8 mouse cellular contexts compared by ENCODE assay signal in the genomic region with DNA sequence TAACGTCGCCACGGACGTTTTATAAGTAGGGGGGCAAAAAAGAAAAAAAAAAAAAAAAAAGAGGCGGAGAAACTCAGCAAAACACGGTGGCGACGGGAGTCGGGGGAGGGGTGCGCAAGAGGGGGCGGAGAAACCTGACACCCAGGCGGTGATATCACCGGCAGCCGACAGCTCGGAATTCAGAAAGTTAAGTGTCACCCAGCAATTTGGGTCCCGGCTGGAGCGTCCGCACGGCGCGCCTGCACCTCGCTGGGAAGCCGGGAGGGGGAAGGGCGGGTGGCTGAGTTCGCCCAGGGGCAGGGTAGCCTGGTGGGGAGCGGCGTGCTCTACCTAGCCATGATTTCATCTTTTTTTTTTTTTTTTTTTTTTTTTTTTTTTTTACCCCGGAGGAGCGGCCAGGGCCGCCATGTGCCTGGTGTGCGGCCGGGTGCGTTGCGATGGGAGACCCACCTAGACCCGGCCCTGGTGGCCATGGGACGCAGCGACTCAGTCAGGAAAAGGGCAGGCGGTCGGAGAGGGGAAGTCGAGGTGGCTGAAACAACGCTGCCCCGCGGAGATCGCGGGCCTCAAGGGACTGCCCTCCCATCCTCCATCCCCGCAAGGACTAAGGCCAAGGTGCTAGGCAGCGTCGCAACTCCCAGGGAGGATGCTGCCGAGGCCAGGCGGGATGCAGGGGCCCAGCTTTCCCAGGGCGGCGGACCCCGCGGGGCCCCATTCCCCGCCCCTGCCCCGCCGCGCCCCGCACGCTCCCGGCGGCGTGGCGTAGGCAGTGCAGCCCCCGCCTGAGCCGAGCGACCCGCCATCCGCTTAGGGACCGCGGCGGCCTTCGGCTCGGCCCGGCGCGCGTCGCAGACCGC. TPM values are rescaled to one million over a fixed set of nuclear protein-coding genes. Genes with fewer than 3 reads are reported as not detected.
DNase-seq lines count a peak whose midpoint lies in the region; ATAC-seq lines count a peak whose summit lies in the region.

No protein-coding gene starts in this region.

- peaks cover 12% of the 10 kb centered on the region for H3K4me1 ChIP-seq in hindbrain, embryonic 16.5 days (ENCODE audit: control insufficient read depth, insufficient read depth, low read depth, low read length)

- no peaks in the 10 kb centered on the region for H3K36me3 ChIP-seq in hindbrain, embryonic 16.5 days (ENCODE audit: control insufficient read depth, insufficient read depth, low read length)

- H3K4me2 ChIP-seq in hindbrain, embryonic 16.5 days (ENCODE audit: low read length): peak overlapping the region; percentile 96

- under 1% methylated on average over 61 of the region's 80 CpGs for WGBS in hindbrain, embryonic 16.5 days

- no peaks in the 10 kb centered on the region for H3K9me3 ChIP-seq in hindbrain, embryonic 16.5 days (ENCODE audit: control insufficient read depth, low read length)

- peak overlapping the region; percentile 95 for H3K9ac ChIP-seq in hindbrain, embryonic 16.5 days (ENCODE audit: low read depth, low read length)

- peak; percentile 83 for DNase-seq in ZHBTc4 (ENCODE audit: low read depth, low spot score)
- peak; percentile 74 to 87 for DNase-seq in cerebellum, postnatal 36 days
- DNase-seq in gastrocnemius, adult 18-20 months (ENCODE audit: low spot score): peak; percentile 87
- peak; percentile 62 to 91 for DNase-seq in left cerebral cortex, postnatal 10 days (ENCODE audit: extremely low spot score in 1 of 2, low spot score in 2 of 2)
- DNase-seq in right cerebral cortex, postnatal 25 days: peak; percentile 78
- peak; percentile 81 to 85 for DNase-seq in urinary bladder, postnatal 4 days (ENCODE audit: low spot score in 2 of 2)

- H3K4me3 ChIP-seq in hindbrain, embryonic 16.5 days (ENCODE audit: low read length): peak overlapping the region; percentile 91

- no peaks in the 10 kb centered on the region for H3K27me3 ChIP-seq in hindbrain, embryonic 16.5 days (replicated peaks; ENCODE audit: control insufficient read depth, insufficient read depth, low read length)

- intact Hi-C loops in left cerebral cortex, postnatal 10 days (cut with DNase I): loop anchor here (5.0 kb wide), 2 partner anchors 48 to 78 kb away; a partner anchor contains a TSS

- ATAC-seq in hindbrain, embryonic 16.5 days: peak; percentile 81
- peak; percentile 56 for ATAC-seq in megakaryocyte progenitor cell, adult 5-6 weeks (replicated peaks; ENCODE audit: poor library complexity)

- peak overlapping the region; percentile 89 for H3K27ac ChIP-seq in hindbrain, embryonic 16.5 days (ENCODE audit: low read depth, low read length)

RNA-seq across cellular contexts. Expression of a gene that starts 0.9 kb away (rescaled TPM):
- total RNA-seq in gastrocnemius, adult 18-20 months (2021): 100 to 1,000 TPM; 151 to 156 TPM
- polyA plus RNA-seq in hindbrain, embryonic 16.5 days (2015; fragmentation: Nextera tagmentation; extraction: Ambion mirVana): 2.1 and 2.7 TPM in 2 replicates
- total RNA-seq in left cerebral cortex, postnatal 10 days (2021): 10 to 100 TPM; 50.8 to 53.3 TPM
- 38.2 and 38.9 TPM in 2 replicates for total RNA-seq in megakaryocyte progenitor cell, adult 5-6 weeks (2015)
- total RNA-seq in megakaryocyte progenitor cell, adult 5-6 weeks (2017): 25.8 and 30.2 TPM in 2 replicates

Comparison
In these comparisons a context has a peak if more than half of its experiments do, and no peak if none do; other contexts are left out.
1. Peak in every context shown above with its lines: DNase-seq, ATAC-seq, H3K4me3 ChIP-seq and H3K27ac ChIP-seq.